Mouse (Mus musculus) brain, embryonic 18.5 days (tissue): ENCODE results near the gene Wwox.

Experiments used
- DNase-seq: peaks from one replicate; pipeline ENCODE4 v3.0.0-alpha.2; 2012; ENCODE audit warnings: low read depth, low spot score

Wwox gene

DNA sequence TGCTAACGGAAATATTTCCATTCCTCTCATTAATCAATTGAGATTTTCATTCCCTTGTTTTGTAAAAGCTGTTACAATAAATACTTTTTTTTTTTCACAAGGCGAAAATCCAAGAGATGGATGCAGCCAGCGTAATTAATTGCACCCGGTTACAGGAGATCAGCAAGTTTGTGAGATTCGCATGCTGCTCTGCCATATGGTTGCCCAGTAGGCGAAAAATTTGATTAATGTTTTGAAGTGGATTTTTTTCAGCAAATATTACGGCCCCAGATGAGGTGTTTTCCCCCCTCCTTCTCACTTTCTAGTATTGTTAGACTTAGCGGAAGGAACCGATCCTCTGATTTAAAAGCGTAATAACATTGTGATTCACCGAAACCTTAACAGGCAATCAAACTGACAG lies 160.7 kb downstream of the Wwox start:
- DNase-seq, result no peak

DNA sequence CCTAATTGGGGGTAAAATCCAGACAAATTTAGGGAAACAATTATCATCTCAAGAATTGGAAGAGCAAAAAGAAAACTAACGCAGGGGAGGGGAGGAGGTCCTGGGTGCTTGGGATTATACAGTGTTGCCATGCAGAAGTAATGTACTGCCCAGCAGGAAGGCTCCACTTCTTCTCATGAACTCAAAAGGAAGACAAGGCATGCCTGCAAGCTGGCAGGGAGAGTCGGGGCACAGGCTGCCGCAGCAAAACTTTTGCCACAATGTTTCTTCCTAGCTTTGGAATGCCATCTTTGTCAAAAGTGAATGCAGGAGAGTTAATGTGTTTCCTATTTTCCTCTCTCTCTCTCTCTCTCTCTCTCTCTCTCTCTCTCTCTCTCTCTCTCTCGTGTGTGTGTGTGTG lies 163.6 kb downstream of the Wwox start:
- DNase-seq, result no peak

GRCm38 (mm10) chr8:114603561-114603960 lies 164.1 kb downstream of the Wwox start:
- no peak for DNase-seq

- no peak for DNase-seq
Observed at GRCm38 (mm10) chr8:114604315-114604714, 164.9 kb downstream of the Wwox start.

DNA sequence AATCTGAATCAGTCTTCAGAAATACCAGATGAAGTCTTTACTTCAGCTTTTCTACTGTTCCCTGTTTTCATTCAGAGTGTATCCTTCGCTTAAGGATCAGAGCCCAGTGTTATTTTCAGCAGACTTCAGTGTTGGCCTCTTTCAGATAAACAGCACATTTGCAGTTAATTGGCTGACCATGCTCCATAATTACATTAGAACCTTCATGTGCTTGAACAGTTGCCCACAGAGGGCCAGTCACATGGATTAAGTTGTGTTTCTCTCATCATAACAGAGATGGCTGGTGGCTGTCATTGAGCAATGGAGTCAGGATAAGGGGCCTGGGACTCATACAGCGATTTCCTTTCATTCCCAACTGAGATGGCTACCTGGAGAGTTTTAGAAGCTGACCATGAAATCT lies 166.2 kb downstream of the Wwox start:
- no peak for DNase-seq

GRCm38 (mm10) chr8:114609330-114609729 lies 169.9 kb downstream of the Wwox start:
- DNase-seq, result no peak

DNA sequence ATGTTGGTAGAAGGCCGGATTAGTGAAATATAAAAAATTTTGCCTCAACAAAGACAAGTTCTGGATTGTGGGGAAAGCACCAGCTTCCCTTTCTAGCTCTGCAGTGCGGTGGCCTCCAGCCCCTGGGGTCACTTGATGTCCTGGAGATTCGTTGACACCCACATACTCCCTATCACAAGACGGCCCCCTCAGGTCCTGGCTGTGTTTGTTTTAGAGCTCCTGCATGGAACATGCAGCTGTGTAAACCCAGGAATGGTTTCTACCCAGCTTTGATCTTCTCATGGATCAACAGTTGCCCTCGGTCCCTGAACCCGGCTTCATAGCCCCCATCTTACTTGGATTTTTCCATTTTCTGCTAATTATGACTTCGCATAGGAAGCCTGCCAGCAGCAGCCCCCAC lies 171.6 kb downstream of the Wwox start:
- no peak for DNase-seq

DNA sequence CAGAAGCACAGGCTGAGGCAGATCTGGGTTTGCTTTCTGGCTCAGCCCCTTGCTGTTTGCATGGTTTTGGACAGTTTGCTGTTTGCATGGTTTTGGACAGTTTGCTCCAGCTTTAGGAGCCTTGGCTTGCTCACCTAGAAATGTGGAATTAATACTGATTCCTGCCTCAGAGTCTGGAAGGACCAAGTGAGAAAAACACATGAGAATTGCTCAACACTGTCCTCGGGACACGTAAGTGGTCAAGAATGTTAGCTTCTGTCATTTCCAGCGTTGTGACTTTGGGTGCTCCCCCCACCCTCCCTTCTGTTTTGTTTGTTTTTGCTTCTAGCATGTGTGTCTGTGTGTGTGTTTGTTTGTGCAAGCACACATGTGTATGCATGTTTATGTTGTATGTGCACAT lies 172.6 kb downstream of the Wwox start:
- no peak for DNase-seq

- DNase-seq, result no peak
Observed at GRCm38 (mm10) chr8:114615413-114615812, 176.0 kb downstream of the Wwox start.

DNA sequence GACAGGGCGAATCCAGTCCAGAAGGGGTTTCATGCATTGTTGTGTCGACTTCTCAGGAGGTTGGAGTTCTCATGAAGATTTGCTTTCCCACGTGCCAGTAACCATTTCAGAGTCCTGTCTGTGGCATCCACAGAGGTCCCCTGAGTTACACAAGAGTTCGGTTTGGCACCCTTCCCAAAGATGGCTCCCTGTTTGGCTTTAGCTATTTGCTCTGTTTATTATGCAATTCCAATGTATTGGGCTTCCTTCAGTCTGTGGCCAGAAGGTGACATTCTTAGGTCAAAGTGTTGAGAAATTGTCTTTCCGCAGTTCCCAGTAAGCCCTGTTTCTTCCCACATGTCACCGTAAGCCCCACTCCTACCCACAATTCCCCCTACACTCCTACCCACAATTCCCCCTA lies 176.5 kb downstream of the Wwox start:
- no peak for DNase-seq

- DNase-seq, result no peak
Observed at GRCm38 (mm10) chr8:114618908-114619508, 179.6 kb downstream of the Wwox start.

GRCm38 (mm10) chr8:114625402-114625801 lies 185.9 kb downstream of the Wwox start:
- no peak for DNase-seq

- no peak for DNase-seq
Observed at GRCm38 (mm10) chr8:114626897-114627296, 187.4 kb downstream of the Wwox start.

GRCm38 (mm10) chr8:114629719-114630118 lies 190.3 kb downstream of the Wwox start:
- DNase-seq, result no peak

- DNase-seq, result no peak
Observed at GRCm38 (mm10) chr8:114631087-114631486, 191.6 kb downstream of the Wwox start.

DNA sequence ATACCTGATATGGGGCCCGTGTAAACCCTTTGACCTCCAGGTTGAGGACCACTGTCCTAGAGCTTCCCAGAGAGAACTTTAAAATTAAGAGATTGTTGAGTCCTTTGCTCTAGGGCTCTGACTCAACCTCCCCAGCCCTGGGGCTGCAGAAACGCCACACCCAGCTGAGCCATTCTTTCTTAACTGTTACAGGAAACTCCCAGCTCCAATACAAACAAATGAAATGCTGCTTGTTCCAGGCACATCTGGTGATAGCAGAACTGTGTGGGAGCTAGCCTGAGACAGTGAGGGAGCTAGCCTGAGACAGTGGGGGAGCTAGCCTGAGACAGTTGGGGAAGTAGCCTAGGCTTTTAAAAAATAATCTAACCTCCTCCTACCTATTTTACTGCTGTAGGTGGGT lies 194.7 kb downstream of the Wwox start:
- DNase-seq, result no peak

DNA sequence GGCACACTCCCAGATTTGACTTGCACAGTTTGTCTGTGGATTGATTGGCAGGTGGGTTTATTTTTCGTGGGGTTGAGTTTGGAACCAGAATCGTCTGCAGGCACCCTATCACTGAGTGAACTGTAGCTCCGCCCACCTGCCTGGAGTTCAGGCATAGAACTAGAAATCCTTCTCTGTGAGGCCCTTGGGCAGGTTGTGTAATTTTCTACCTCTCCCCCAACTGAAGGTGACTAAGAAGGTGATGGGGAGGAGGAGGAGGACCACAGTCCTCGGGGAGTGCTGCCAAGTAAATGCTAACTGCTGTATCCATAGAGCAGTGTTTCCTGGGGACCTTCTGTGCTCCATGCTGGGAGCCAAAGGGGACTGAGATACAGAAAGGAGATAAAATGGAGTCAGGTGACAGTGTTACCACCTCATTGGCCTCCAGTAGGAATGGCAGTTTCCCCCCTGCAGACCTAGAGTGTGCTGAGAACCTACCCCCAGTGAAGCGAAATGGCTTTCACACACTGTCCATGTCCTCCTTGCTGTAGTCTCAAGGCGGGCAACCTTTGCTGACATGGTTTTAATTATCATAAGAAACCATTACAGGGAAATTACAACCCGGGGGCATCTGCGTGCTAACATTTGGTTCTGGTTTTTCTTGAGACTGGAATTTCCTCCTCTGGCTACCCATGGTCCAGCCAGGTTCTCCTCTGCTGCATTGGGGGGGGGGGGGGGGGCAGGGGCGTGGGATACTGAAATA lies 195.4 kb downstream of the Wwox start:
- DNase-seq, result no peak

DNA sequence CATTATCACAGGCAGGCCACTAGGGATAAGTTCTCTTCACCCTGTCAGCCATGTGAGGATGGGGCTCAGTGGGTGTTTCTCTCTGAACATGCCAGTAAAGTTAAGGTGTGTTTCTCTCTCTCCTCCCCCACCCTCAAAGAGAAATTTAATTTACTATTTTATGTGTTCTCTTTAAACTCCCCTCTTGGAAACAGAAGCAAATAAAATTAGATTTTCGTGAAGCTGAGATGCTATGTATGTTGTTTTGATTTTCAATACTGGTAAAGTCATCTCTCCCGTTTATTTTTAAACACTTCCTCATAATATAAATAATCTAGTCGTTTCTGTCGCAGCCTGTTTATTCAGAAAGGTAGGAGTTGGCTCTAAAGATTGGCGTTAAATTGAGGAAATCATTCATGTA lies 196.9 kb downstream of the Wwox start:
- no peak for DNase-seq

- DNase-seq, result no peak
Observed at GRCm38 (mm10) chr8:114641809-114642208, 202.4 kb downstream of the Wwox start.

- no peak for DNase-seq
Observed at GRCm38 (mm10) chr8:114650789-114651188, 211.3 kb downstream of the Wwox start.

DNA sequence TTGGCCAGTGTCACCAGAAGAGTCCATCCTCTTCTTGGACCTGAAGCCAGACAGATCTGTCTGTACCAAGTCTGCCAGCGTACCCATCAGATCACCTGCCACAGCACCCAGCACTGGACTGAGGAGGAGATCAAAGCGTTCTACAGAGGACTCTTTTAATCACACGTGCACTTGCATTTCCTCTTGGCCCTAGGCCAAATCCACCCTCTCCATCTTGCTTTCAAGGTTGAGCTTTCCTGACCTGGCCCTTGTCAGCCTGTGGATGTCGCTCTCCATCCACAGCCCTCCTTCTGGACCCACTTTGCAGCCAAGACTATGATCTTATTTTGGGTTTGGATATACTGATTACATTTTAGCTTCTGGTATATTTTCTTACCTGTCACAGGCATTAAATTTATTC lies 218.3 kb downstream of the Wwox start:
- no peak for DNase-seq

- no peak for DNase-seq
Observed at GRCm38 (mm10) chr8:114658475-114658874, 219.0 kb downstream of the Wwox start.

DNA sequence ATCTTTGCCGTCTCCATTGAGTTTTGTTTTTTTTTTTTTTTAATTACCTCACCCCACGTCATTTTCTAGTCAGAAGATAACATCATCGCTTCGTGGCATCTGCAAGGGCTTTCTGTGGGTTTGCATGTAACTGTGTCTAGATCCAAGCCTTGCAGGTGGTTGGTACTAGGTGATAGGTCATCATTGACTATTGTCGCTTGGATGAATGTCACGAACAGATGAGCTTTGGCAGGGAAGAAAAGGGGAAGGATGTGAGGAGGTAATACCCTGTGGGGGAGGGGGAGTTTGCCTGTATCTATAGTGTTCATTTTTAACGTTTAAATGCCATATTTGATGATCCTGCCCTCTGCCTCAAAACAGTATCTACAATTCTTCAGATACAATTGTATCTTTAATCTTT lies 223.6 kb downstream of the Wwox start:
- DNase-seq, result no peak

DNA sequence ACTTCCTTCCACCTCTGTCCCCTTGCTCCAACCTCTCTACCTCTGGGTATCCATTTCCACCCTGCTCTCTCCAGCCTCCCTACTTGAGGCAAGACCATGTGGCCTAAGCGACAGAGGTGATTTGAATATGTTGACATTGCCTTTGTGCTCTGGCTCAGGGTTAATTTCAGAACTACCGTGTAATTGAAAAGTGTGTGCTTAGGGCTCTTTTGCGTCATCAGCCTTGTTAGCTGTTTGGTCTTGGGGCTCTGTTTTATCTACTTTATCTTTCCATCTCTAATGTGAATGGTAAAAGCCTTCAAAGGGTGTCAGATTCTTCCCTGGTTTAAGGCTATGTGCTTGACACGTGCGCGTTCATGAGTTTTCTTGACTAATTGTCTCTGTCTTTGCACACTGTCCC lies 226.1 kb downstream of the Wwox start:
- no peak for DNase-seq
